Mouse (Mus musculus) kidney, postnatal 0 days (tissue): Measurements from ENCODE around the gene Macrod2. TPM values are rescaled to one million over a fixed set of nuclear protein-coding genes. Genes with fewer than 3 reads are reported as not detected.

Experiments
- ATAC-seq: fragments of 200-750 bp; cut with Nextera tagmentation; replicated peaks from 2 replicates; pipeline ENCODE4 v1.8.0; 2017; ENCODE audit warnings: low read depth, moderate number of reproducible peaks, moderate TSS enrichment, moderate library complexity; ENCODE audit not compliant: low FRiP score
- DNase-seq: peaks from one replicate; pipeline ENCODE4 v3.0.0-alpha.2; 2016; ENCODE audit warnings: low spot score
- H3K27ac ChIP-seq: fragments of 300-500 bp; sonication (generic); 2 replicates; pipeline ENCODE4 v1.5.1; 2014; ENCODE audit warnings: mild to moderate bottlenecking
- H3K27me3 ChIP-seq: fragments of 300-500 bp; sonication (generic); 2 replicates; pipeline ENCODE4 v1.6.1; 2014; ENCODE audit warnings: low read length, mixed read lengths; ENCODE audit not compliant: insufficient read depth
- H3K36me3 ChIP-seq: fragments of 300-500 bp; sonication (generic); 2 replicates; pipeline ENCODE4 v1.6.1; 2014; ENCODE audit warnings: low read length, mixed read lengths; ENCODE audit not compliant: insufficient read depth
- H3K4me1 ChIP-seq: fragments of 300-500 bp; sonication (generic); replicated peaks from 2 replicates; pipeline ENCODE4 v1.6.1; 2014; ENCODE audit warnings: antibody characterized with exemption, low read length, mixed read lengths; ENCODE audit not compliant: insufficient read depth
- H3K4me2 ChIP-seq: fragments of 300-500 bp; sonication (generic); 2 replicates; pipeline ENCODE4 v1.6.1; 2014; ENCODE audit warnings: mild to moderate bottlenecking, low read length, moderate library complexity, mixed read lengths
- H3K4me3 ChIP-seq: fragments of 300-500 bp; sonication (generic); replicated peaks from 2 replicates; pipeline ENCODE4 v1.5.1; 2014; ENCODE audit warnings: low read depth, low read length
- H3K9ac ChIP-seq: fragments of 300-500 bp; sonication (generic); 2 replicates; pipeline ENCODE4 v1.6.1; 2014; ENCODE audit warnings: low read depth, low read length
- H3K9me3 ChIP-seq: fragments of 300-500 bp; sonication (generic); replicated peaks from 2 replicates; pipeline ENCODE4 v1.6.1; 2016; ENCODE audit warnings: low read length, inconsistent platforms, mixed read lengths
- CTCF ChIP-seq: IDR thresholded peaks from 2 replicates; pipeline ENCODE4 v1.5.1; 2016; ENCODE audit warnings: antibody characterized with exemption, low read depth, mild to moderate bottlenecking, moderate library complexity
- WGBS: fragments of 180-500 bp; shearing (Covaris S2); extraction: QIAGEN DNeasy Blood & Tissue Kit; methylation state at CpG from one replicate; pipeline ENCODE4 v1.1.7; 2014; 5-methylcytosine and 5-hydroxymethylcytosine counted together
- polyA plus RNA-seq: library from polyadenylated mRNA; unstranded; fragments of >200 nt; fragmentation: Nextera tagmentation; extraction: Ambion mirVana; gene quantifications from 2 replicates; pipeline ENCODE4 v1.2.1, GENCODE M21; 2015

Macrod2 gene
- polyA plus RNA-seq, 1 experiment from 2014 or later = 28.6 TPM

GRCm38 (mm10) chr2:141312136-141312948 is 917.2 kb downstream of the Macrod2 start:
- Histone ChIP-seq H3K9ac (no peak overlapping the region), H3K4me3 (no peak overlapping the region), H3K27me3 (no peaks in the 10 kb centered on the region), H3K4me2 (no peak overlapping the region), H3K36me3 (no peaks in the 10 kb centered on the region), H3K27ac (no peak overlapping the region), H3K9me3 (no peaks in the 10 kb centered on the region), H3K4me1 (no peaks in the 10 kb centered on the region)
- ATAC-seq = 0 out of 2 replicates have a peak, but pooled peaks have one; percentile 17
- no peak for DNase-seq
- 58% methylated on average over 10 of the region's 10 CpGs for WGBS
- TF ChIP-seq CTCF = no peak

- H3K4me1 ChIP-seq = no peaks in the 10 kb centered on the region
- H3K27me3 ChIP-seq = no peaks in the 10 kb centered on the region
- no peaks in the 10 kb centered on the region for H3K9me3 ChIP-seq
- H3K9ac ChIP-seq = no peak overlapping the region
- no peaks in the 10 kb centered on the region for H3K36me3 ChIP-seq
- H3K4me2 ChIP-seq = no peak overlapping the region
- DNase-seq (no peak), ATAC-seq (no peak)
- H3K4me3 ChIP-seq = no peak overlapping the region
- 92% methylated on average over 3 of the region's 3 CpGs for WGBS
- no peak for TF ChIP-seq CTCF
- H3K27ac ChIP-seq = no peak overlapping the region
These were observed 920.2 kb downstream of the Macrod2 start for GRCm38 (mm10) chr2:141315349-141315748.

- no peaks in the 10 kb centered on the region for H3K9me3 ChIP-seq
- H3K27me3 ChIP-seq = no peaks in the 10 kb centered on the region
- no peak for DNase-seq
- no peak overlapping the region for H3K27ac ChIP-seq
- no peaks in the 10 kb centered on the region for H3K36me3 ChIP-seq
- no peak overlapping the region for H3K4me2 ChIP-seq
- 88% methylated on average over 7 of the region's 7 CpGs for WGBS
- no peak overlapping the region for H3K4me3 ChIP-seq
- no peak for TF ChIP-seq CTCF
- no peak for ATAC-seq
- no peak overlapping the region for H3K9ac ChIP-seq
- no peaks in the 10 kb centered on the region for H3K4me1 ChIP-seq
These were observed 928.9 kb downstream of the Macrod2 start for GRCm38 (mm10) chr2:141323956-141324460.

- 50% methylated on average over 6 of the region's 6 CpGs for WGBS
- no peak for TF ChIP-seq CTCF
- ATAC-seq (no peak), DNase-seq (no peak)
- no peaks in the 10 kb centered on the region for H3K36me3 ChIP-seq
- no peak overlapping the region for H3K27ac ChIP-seq
- no peaks in the 10 kb centered on the region for H3K4me1 ChIP-seq
- H3K9me3 ChIP-seq = no peaks in the 10 kb centered on the region
- H3K9ac ChIP-seq = no peak overlapping the region
- H3K4me2 ChIP-seq = no peak overlapping the region
- H3K4me3 ChIP-seq = no peak overlapping the region
- H3K27me3 ChIP-seq = no peaks in the 10 kb centered on the region
These were observed 932.2 kb downstream of the Macrod2 start for GRCm38 (mm10) chr2:141327296-141327695.

- DNase-seq = no peak
- no peak for ATAC-seq
These were observed 942.6 kb downstream of the Macrod2 start for GRCm38 (mm10) chr2:141337708-141338107.

GRCm38 (mm10) chr2:141343988-141344535 is 949.0 kb downstream of the Macrod2 start:
- WGBS = 60% methylated on average over 10 of the region's 10 CpGs
- H3K4me2 ChIP-seq = no peak overlapping the region
- H3K27ac ChIP-seq = no peak overlapping the region
- TF ChIP-seq CTCF = no peak
- H3K9ac ChIP-seq = no peak overlapping the region
- ATAC-seq (no peak), DNase-seq (no peak)
- H3K36me3 ChIP-seq = no peaks in the 10 kb centered on the region
- H3K4me1 ChIP-seq = no peaks in the 10 kb centered on the region
- no peaks in the 10 kb centered on the region for H3K9me3 ChIP-seq
- H3K27me3 ChIP-seq = no peaks in the 10 kb centered on the region
- H3K4me3 ChIP-seq = no peak overlapping the region

More at GRCm38 (mm10) chr2:141337708-141338107, 942.6 kb downstream of the Macrod2 start:
- no peak for TF ChIP-seq CTCF
- Histone ChIP-seq H3K27me3 (no peaks in the 10 kb centered on the region), H3K9ac (no peak overlapping the region), H3K9me3 (no peaks in the 10 kb centered on the region), H3K4me2 (no peak overlapping the region), H3K4me3 (no peak overlapping the region), H3K36me3 (no peaks in the 10 kb centered on the region), H3K4me1 (no peaks in the 10 kb centered on the region), H3K27ac (no peak overlapping the region)
- WGBS = 63% methylated on average over 3 of the region's 3 CpGs
